Mouse (Mus musculus) G1E-ER4 (cell line): Measurements from ENCODE around the gene Erc2. TPM values are rescaled to one million over a fixed set of nuclear protein-coding genes. Genes with fewer than 3 reads are reported as not detected.

Experiments used
- GATA1 ChIP-seq: IDR thresholded peaks from one replicate; pipeline ENCODE4 v1.8.0; 2012; ENCODE audit warnings: low read length, inconsistent platforms
- polyA plus RNA-seq: library from polyadenylated mRNA; stranded (reverse); fragments of >175 nt; gene quantifications from 2 replicates; pipeline ENCODE4 v1.2.3, GENCODE M21; 2012

The Erc2 gene
- polyA plus RNA-seq, 1 experiment = not detected

GRCm38 (mm10) chr14:28089636-28090443 is 467.6 kb downstream of the Erc2 start:
- no peak for TF ChIP-seq GATA1

DNA sequence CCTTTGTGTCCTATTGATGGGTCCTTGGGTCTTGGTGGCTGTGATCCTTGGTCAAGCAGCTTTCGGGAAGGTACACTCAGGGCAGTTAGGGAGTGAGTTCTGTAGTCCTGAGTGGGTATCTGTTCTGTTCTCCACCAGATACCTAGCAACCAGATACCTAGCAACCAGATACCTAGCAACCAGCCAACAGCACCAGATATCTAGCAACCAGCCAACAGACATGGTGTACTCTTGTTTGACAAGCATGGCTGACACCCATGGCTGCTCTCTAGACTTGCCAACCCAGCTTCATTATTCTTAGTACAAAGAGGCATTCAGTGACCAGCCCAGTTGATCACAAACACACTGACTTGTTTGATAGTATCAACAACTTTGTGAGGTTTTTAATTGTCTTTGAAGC is 469.1 kb downstream of the Erc2 start:
- TF ChIP-seq GATA1 = no peak

DNA sequence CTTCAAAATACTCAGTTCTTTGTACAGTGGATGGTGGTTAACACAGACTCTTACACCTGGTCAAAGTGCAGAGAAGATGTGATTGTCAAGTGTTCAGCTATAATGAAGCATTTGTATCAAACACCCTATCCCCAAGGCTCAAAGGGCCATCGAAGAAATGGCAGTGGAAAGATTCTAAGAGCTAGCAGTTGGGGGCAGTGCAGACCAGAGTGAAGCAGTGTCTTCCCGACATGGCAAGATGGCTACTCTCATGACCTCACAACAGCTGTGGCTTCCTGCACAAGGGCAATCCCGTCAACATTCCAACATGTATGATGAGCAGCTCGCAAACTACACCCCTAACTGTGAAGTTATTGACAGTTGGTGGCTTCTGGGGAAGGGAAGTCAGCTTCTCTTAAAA is 471.0 kb downstream of the Erc2 start:
- TF ChIP-seq GATA1 = no peak

GRCm38 (mm10) chr14:28093913-28094312 is 471.7 kb downstream of the Erc2 start:
- no peak for TF ChIP-seq GATA1

DNA sequence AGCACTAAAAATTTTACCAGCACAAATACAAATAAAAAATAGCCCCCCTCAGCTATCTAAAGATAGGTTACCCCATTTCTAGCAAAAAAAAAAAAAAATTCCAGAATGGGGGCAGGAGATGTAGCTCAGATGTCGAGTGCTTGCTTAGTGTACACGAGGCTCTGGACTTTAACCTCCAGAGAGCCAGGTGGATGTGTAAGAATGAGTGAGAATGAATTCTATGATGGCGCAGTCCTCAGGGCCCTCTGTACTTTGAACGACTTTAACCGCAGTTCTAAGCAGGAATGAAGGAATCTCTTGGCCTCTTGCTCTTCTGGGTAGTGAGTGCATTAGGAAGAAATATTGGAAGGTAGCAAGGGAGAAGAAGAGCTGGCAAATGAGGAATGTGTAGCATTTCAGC is 476.9 kb downstream of the Erc2 start:
- TF ChIP-seq GATA1 = no peak

DNA sequence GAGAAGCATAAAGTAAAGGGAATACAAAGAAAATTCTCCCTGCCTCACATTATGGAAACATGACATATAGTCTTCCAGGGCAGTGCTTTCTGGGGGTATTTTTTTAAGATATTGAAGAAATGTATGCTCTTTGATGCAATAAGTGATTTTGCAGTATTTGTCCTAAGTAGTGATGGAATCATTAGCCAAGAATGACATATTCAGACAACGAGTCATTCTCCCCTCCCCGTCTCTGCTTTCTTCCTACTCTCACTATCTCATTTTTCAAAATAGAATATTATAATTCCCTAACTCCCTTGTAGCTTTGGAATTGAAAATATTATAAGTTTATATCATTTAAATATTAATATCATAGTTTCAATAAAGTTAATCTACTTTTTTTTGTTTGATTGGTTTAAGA is 490.9 kb downstream of the Erc2 start:
- no peak for TF ChIP-seq GATA1

DNA sequence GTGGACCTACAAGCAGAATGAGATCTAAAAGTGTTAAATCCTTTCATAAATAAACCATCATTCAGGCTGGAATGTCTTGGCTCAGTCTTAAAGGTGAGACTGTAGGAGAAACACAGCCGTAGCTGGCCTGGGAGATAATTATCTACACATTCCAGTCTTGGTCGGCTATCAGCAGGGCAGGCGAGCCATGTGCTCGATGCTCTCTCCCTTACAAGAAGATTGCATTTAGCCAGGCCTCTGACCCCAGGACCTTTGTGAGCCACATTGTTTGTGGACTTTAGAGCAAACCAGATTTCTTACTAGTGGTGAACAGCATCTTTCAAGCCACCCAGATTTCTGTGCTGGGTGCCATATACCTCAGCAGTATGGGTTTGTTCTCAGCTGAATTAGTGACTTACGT is 498.6 kb downstream of the Erc2 start:
- TF ChIP-seq GATA1 = no peak

DNA sequence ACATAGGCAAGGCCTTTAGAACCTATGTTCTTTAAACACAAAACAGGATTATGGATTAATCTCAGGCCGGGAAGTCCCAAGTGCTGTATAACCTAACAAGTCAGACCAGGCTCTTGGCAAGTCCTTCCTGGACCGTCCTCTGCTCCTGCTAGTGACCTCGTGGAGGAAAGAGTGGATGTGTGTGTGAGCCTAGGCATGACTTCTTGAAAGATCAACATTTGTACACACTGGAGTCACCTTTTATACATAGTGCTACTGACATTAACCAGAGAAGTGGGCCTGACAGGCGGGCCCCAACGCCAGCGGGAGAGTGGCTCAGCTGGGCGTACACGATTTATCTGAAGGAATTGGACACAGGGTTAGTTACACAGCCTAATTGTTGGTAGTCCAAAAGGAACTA is 504.6 kb downstream of the Erc2 start:
- TF ChIP-seq GATA1 = no peak

GRCm38 (mm10) chr14:28128999-28129398 is 506.8 kb downstream of the Erc2 start:
- no peak for TF ChIP-seq GATA1

DNA sequence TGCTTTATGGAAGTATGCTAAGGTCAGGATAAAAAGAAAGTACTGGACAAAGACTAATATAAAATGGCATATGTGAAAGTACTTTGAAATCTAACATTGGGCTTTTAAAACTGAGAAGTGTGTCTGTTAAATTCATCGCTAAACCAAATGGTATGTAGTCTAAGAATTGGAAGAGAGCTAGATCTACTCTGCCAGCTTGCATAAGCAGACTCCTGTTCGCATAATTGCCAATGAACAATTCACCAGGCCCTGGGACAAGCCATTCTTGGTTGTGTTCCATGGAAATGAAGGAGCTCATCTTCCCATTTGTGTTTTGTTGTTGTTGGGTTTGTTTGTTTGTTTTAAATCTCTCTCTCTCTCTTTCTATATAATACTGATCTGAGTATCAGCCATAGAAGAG is 521.8 kb downstream of the Erc2 start:
- no peak for TF ChIP-seq GATA1

DNA sequence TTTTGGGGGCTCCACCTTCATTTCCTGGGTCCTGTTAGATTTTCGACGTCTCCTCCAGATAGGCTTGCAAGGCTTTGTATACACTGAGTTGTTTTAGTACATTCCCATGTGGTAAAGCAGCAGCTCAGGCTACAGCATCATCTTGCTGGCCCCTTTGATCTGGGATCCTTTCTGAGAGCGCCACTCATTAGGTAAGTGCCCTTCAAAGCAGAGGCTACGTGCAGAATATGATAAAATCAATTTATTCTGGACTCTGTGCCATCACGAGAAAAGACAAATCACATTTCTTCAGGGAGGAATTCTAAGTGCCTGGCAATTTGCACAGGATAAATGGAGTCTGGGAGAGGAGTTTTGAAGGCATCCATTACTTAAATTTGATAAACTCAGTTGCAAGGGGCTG is 525.0 kb downstream of the Erc2 start:
- no peak for TF ChIP-seq GATA1

DNA sequence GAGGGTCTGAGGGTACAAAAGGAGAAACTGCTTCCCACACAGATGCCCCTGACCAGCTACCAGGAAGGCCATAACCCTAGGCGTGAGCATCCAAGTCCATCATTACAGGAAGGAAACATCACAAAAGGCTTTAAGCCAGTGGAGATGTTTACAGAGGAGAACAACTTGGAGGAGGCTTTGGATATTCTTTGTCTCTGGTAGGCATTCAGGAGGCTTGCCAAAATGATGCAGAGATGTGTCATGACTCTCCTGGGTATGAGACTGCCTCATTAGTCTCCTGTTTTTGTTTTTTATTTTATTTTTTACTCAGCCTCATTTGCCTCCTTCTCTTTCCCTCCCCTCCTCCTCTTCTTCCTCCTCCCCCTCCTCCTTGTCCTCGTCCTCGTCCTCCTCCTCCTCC is 528.7 kb downstream of the Erc2 start:
- no peak for TF ChIP-seq GATA1

DNA sequence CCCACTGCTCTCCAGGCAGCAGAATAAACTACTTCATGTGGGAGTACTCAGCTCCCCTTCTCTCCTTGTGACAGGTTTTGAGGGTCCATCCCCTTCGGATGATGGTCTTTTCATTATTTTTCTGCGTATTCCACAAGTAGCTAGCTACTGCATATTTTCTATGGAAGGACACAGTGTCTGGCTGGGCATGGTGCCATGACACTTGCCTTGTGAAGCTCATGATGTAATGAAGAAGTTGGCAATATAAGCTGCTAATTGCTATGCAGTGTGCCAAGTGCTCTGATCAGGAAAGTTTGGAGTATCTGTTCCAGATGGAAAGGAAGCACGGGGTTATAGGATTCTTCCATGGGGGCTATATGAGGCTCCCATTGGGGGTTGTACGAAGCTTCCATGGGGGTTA is 533.5 kb downstream of the Erc2 start:
- no peak for TF ChIP-seq GATA1

DNA sequence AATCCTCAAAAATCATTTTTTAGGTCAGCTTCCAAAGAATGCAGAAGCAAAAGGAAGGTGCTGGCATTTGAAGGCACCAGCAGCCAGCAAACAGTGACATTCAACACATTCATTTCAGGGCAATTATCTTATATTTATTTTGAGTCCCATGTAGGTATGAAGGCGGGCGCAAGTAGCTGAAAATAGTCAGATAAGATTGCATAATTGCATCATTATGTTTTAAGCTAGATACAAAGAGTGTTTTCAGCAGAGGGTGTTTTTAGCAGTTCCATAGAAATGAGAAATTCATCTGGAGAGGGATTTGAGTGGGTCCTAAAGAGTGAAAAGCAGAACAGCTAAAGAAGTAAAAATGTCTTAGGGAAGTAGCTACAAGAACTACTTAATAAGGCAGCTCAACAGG is 538.6 kb downstream of the Erc2 start:
- no peak for TF ChIP-seq GATA1

DNA sequence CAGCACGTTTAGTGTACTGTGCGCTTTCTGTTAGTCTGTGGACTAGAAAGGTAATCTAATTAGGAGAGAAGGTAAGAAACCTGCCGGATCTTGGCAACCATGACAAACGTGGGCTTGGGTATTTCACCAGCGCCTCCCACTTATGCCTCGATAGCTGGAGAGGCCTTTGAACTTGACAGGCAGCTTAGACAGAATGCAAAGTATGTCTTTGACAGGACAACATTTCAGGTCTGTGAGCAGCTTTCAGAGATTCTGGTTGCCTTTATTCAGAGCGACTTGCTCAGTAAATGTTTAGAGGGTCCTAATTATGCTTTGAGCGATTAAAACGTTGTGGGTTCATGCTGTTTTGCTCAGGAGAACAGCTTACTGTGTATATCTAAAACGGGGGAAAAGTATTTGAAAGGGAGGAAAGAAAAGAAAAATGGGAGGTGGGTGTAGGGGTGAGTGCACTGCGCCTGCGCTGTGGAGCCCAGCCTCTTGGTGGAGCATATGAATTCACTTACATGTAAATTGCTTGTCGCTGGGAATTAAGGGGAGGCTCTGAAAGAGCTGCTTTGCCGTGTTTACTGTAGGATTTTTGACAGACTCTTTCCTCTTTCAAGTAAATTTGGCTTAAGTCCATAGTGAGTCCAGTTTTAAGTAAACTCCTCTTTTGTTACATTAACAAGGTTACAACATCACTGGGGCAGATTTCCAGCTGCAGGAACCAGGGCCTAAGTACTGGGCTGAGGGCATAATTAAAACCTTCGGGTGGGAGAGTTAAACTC is 542.6 kb downstream of the Erc2 start:
- TF ChIP-seq GATA1 = no peak

GRCm38 (mm10) chr14:28165621-28166211 is 543.5 kb downstream of the Erc2 start:
- no peak for TF ChIP-seq GATA1
